Mouse (Mus musculus) cerebellum, postnatal 36 days (tissue): Measurements from ENCODE around the gene Klk7.

Experiments
- DNase-seq, 2 experiments: peaks; one replicate each; pipeline ENCODE4 v3.0.0; 2021 to 2022; ENCODE audit warnings: mixed read lengths in 2 of 2

The Klk7 gene

GRCm38 (mm10) chr7:43797333-43797769 lies 13.7 kb upstream of the Klk7 start, which contains the start of gene Klk8:
Gene Klk8, plus strand, starts transcription at chr7:43797577.
- DNase-seq = no peak

GRCm38 (mm10) chr7:43797844-43798462 lies 13.1 kb upstream of the Klk7 start:
- DNase-seq = no peak

DNA sequence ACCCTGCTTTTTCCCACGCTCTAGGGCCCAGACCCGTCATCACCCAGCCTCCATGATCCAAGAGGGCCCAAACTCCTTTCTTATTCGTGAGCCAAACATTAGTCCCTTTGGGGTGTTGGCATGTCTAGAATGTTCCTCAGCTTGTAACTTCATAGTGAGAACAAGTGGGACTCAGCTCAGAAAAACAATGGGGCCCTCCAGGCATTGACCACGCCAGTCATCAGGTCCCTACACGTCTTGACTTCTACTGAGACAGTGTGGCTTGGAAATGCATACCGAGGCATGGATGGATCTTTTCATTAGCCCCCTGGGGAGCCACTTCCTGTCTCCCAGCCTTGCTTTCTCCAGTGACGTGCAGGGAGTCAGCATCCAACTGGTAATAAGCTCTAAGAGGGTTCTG lies 11.2 kb upstream of the Klk7 start:
- DNase-seq = no peak

DNA sequence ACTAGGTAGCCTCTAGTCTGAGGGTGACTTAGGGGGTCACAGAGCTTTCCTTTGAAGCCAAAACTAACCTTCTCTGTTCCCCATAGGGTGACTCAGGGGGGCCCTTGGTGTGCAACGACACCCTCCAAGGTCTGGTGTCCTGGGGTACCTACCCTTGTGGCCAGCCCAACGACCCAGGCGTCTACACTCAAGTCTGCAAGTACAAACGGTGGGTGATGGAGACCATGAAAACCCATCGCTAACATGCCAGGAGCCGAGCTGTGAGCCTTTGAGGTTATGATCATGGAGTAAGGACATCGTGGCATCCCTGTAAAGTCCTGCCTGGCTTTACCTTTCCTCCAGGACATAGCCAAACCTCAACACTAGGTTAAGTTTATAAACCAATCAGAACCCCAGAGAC lies 4.1 kb downstream of the Klk7 start:
- DNase-seq = no peak

DNA sequence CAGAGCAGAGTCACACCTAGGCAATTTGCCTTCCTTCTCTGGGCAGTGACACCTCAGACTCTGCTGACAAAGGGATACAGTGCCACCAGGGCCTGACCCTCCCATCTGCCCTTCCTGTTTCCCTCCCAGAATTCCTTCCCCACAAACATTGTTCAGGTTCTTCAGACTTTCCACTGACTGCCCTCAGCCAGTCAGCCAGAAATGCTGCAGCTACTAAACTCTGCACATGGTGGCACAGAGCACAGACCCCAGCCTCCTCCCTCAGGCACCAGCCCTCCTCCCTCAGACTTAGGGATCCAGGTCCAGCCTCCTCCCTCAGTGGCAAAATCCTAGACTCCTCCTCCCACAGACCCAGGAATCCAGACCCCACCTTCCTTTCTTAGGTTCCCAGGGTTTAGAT lies 5.7 kb downstream of the Klk7 start:
- DNase-seq = no peak

DNA sequence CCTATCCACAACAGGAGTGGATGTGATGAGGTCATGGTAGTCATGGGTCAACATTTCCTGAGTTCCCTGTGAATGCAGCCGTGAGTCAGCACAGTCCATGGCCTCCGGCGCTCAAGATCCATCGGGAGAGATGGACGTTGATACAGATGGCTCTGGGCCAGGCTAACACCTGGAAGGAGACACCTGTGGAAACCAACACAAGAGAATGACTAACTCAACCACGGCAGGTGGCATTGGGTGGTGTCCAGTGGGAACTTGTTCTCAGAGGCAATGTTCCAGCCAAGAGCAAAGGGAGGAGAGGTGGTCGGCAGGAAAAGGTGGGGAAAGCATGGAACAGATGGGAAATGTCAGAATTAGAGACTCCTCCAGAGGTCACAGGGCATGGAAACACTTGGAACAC lies 10.5 kb downstream of the Klk7 start:
- no peak for DNase-seq

DNA sequence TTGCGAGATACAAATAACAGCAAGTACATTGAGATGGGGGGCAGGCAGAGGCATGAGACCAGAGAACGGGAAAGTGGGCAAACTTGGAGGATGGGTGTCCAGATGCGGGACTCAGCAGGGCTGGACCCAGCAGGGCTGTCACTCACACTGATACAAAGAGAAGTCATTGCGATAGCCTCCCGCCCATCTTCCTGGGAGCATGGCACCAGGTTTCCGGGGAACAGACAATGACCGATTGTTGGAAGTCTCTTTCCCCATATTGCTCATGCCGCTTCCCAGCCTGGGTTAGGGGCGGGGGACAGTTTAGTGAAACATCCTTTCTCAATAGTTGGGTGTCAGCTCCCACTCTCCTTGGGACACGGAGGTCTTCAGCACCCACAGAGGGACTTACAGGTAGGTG lies 13.1 kb downstream of the Klk7 start, which contains the start of gene Klk6:
Klk6 (plus strand) TSS at position 301 of the 400 bp plus-strand sequence.
- DNase-seq = no peak

DNA sequence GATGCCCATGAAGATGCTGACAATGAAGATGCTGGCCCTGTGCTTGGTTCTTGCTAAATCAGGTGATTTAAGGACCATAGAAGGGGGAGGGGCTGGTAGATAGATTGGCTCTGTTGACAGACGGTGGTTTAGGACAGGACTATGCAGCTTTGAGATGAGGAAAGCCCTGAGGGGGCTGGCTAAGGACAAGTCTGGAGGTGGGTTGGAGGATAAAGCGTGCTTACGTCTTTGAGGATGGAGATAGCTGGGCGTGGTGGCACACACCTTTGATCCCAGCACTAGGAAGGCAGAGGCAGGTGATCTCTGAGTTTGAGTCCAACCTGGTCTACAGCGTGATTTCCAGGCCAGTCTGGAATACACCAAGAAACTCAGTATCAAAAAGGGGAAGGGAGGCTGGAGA lies 15.0 kb downstream of the Klk7 start:
- DNase-seq = no peak

DNA sequence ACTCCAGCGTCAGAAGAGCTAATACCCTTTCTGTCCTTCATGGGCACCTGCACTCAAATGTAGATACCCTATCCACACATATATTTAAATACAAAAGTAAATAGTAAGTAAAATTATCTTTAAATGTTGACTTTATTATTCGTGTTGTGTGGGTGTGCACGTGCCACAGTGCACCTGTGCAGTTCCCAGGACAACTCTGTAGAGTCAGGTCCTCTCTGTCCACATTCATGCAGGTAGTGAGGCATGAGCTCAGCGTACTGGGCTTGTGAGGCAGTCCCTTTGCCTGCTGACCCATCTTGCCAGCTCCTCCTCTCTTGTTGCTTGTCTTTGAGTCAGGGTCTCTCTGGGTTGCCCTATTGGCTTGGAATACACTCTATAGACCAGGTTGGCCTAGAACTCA lies 16.6 kb downstream of the Klk7 start:
- DNase-seq = no peak

GRCm38 (mm10) chr7:43829006-43829405 lies 17.9 kb downstream of the Klk7 start:
- DNase-seq = no peak

DNA sequence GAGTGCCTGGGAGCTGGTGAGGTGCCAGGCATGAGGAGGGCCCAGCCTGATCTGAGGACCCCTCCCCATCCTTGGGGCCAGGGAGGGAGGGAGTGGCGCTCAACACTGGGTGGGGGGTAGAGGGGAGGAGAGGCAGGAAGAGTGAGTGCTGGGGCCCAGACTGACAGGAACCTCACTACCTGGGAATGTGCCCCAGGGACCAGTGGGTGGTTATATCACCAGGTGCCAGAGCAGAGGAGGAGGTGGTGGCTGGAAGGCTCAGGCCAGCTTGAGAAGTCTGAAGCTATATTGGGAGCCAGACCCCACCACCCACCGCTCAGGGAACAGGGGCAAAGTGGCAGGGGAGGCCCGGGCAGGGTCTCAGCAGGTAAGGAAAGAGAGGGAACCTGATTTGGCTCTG lies 30.6 kb downstream of the Klk7 start, which contains the start of gene Klk5:
Klk5 (plus strand) TSS at position 271 of the 400 bp plus-strand sequence.
- no peak for DNase-seq

GRCm38 (mm10) chr7:43843801-43844200 lies 32.7 kb downstream of the Klk7 start:
- no peak for DNase-seq

DNA sequence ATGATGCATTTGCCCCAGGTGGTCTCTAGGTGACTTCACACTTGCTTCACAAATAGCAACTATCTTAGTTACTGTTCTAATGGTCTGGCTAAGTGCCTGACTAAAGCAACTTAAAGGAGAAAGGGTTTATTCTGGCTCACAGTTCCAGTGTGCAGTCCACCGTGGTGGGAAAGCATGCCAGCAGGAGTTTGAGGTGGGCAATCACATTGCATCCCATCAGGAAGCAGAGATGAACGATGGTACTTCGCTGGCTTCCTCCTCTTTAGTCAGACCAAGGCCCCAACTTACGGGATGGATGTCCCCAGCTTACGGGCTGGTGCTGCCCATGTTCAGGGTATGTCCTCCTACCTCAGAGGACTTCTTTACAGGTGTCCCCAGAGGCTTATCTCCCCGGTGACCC lies 40.5 kb downstream of the Klk7 start:
- DNase-seq = no peak

GRCm38 (mm10) chr7:43854642-43855380 lies 43.7 kb downstream of the Klk7 start:
- DNase-seq = no peak

GRCm38 (mm10) chr7:43855709-43856108 lies 44.6 kb downstream of the Klk7 start:
- DNase-seq = no peak

DNA sequence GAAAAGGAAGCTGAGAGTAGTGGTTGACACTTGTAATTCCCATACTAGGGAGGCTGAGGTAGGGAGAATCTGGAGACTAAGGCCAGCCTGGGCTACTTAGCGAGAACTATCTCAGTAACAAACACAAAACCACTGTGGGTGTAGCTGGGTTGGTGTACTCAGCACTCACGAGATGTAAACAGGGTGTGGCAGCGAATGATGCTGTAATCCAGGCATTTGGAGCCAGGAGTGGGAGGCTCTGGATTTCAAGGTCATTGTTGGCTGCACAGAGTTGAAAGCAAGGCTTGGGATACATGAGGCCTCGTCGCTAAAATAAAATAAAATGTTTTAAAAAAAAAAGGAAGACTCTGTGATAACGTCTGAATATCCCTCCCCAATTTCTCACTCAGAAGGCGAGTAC lies 45.2 kb downstream of the Klk7 start:
- no peak for DNase-seq

DNA sequence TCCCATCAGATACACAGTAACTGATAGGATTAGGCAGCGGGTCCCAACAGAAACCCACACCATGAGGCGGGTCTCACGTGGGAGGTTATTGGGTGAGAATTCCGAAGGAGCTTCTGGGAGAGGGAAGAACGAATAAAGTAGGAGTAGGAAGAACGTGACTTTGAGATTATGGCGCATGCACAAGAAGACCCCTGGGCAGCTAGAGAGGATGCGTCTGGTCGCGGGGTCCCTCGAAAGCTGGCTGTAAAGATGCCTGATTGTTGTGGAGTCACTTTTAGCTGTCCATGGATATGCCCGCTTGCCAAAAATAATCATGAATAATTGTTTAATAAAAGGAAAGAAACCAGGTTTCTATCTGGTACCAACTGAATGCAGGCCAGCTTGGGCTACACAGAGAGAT lies 46.4 kb downstream of the Klk7 start:
- no peak for DNase-seq

- no peak for DNase-seq
Observed at GRCm38 (mm10) chr7:43860411-43860810, 49.3 kb downstream of the Klk7 start.
